Mouse (Mus musculus): ENCODE data around the gene Zfp664.

Zfp664 gene

GRCm38 (mm10) chr5:124922356-124923352 is 60.2 kb downstream of the Zfp664 start:
- DNase-seq (ENCODE audit: low read depth, low spot score) = peak; percentile 68

- DNase-seq (ENCODE audit: low read depth, low spot score) = peak; percentile 16
Observed at GRCm38 (mm10) chr5:124929425-124930054, 67.0 kb downstream of the Zfp664 start.

GRCm38 (mm10) chr5:124930055-124930439 is 67.6 kb downstream of the Zfp664 start:
- peak; percentile 61 for DNase-seq (ENCODE audit: low read depth, low spot score)

GRCm38 (mm10) chr5:124930603-124931002 is 68.1 kb downstream of the Zfp664 start:
- DNase-seq (ENCODE audit: low read depth, low spot score) = no peak

GRCm38 (mm10) chr5:124931076-124931475 is 68.6 kb downstream of the Zfp664 start:
- DNase-seq (ENCODE audit: low read depth, low spot score) = no peak

GRCm38 (mm10) chr5:124934558-124934957 is 72.1 kb downstream of the Zfp664 start:
- no peak for DNase-seq (ENCODE audit: low read depth, low spot score)

- peak; percentile 42 for DNase-seq (ENCODE audit: low read depth, low spot score)
Observed at GRCm38 (mm10) chr5:124943181-124943792, 80.8 kb downstream of the Zfp664 start.

GRCm38 (mm10) chr5:124943793-124944383 is 81.4 kb downstream of the Zfp664 start:
- peak; percentile 79 for DNase-seq (ENCODE audit: low read depth, low spot score)

- DNase-seq (ENCODE audit: low read depth, low spot score) = peak; percentile 84
Observed at GRCm38 (mm10) chr5:124944384-124944783, 81.9 kb downstream of the Zfp664 start.

- peak; percentile 57 for DNase-seq (ENCODE audit: low read depth, low spot score)
Observed at GRCm38 (mm10) chr5:124945046-124945445, 82.6 kb downstream of the Zfp664 start.

GRCm38 (mm10) chr5:124950623-124951278 is 88.3 kb downstream of the Zfp664 start:
- no peak for DNase-seq (ENCODE audit: low read depth, low spot score)

GRCm38 (mm10) chr5:124951333-124951732 is 88.8 kb downstream of the Zfp664 start:
- DNase-seq (ENCODE audit: low read depth, low spot score) = peak; percentile 42

All from CD4-positive helper T cell, adult 2 months (primary cell).